Mouse (Mus musculus) midbrain, embryonic 15.5 days (tissue): ENCODE measurements around the gene Xrcc5. TPM values are rescaled to one million over a fixed set of nuclear protein-coding genes. Genes with fewer than 3 reads are reported as not detected.
A peak's percentile ranks its signal among the peaks of the same experiment; 100 is the strongest.

ENCODE experiments used
- ATAC-seq: fragments of 200-750 bp; cut with Nextera tagmentation; replicated peaks from 2 replicates; pipeline ENCODE4 v1.8.0; 2017; ENCODE audit warnings: moderate TSS enrichment
- H3K27ac ChIP-seq: fragments of 300-500 bp; sonication (generic); 2 replicates; pipeline ENCODE4 v1.5.1; 2015; ENCODE audit warnings: mild to moderate bottlenecking, inconsistent platforms
- H3K27me3 ChIP-seq: fragments of 300-500 bp; sonication (generic); replicated peaks from 2 replicates; pipeline ENCODE4 v1.6.1; 2015; ENCODE audit warnings: inconsistent platforms
- H3K36me3 ChIP-seq: fragments of 300-500 bp; sonication (generic); replicated peaks from 2 replicates; pipeline ENCODE4 v1.6.1; 2015; ENCODE audit warnings: inconsistent platforms
- H3K4me1 ChIP-seq: fragments of 300-500 bp; sonication (generic); 2 replicates; pipeline ENCODE4 v1.6.1; 2015; ENCODE audit warnings: inconsistent platforms
- H3K4me2 ChIP-seq: fragments of 300-500 bp; sonication (generic); 2 replicates; pipeline ENCODE4 v1.6.1; 2015; ENCODE audit warnings: inconsistent platforms, mild to moderate bottlenecking, moderate library complexity
- H3K4me3 ChIP-seq: fragments of 300-500 bp; sonication (generic); 2 replicates; pipeline ENCODE4 v1.5.1; 2015; ENCODE audit warnings: mild to moderate bottlenecking, inconsistent platforms
- H3K9ac ChIP-seq: fragments of 300-500 bp; sonication (generic); 2 replicates; pipeline ENCODE4 v1.6.1; 2015; ENCODE audit warnings: mild to moderate bottlenecking, inconsistent platforms
- H3K9me3 ChIP-seq: fragments of 300-500 bp; sonication (generic); 2 replicates; pipeline ENCODE4 v1.6.1; 2016; ENCODE audit warnings: inconsistent platforms
- WGBS: fragments of 180-500 bp; shearing (Covaris S2); methylation state at CpG from one replicate; pipeline ENCODE4 v1.1.7; 2015; ENCODE audit warnings: mixed read lengths; 5-methylcytosine and 5-hydroxymethylcytosine counted together
- polyA plus RNA-seq: library from polyadenylated mRNA; unstranded; fragments of >200 nt; fragmentation: Nextera tagmentation; extraction: Ambion mirVana; gene quantifications from 2 replicates; pipeline ENCODE4 v1.2.1, GENCODE M21; 2015

Gene Xrcc5
- polyA plus RNA-seq, 1 experiment from 2014 or later = 16.1 TPM

GRCm38 (mm10) chr1:72320759-72321158 is 13.5 kb downstream of the Xrcc5 start:
- H3K27me3 ChIP-seq = no peaks in the 10 kb centered on the region
- H3K4me3 ChIP-seq = no peak overlapping the region
- no peak for ATAC-seq
- no peak overlapping the region for H3K27ac ChIP-seq
- H3K4me1 ChIP-seq = no peaks in the 10 kb centered on the region
- WGBS = 94% methylated on average over 5 of the region's 5 CpGs
- no peaks in the 10 kb centered on the region for H3K36me3 ChIP-seq
- H3K9ac ChIP-seq = no peak overlapping the region
- H3K9me3 ChIP-seq = no peaks in the 10 kb centered on the region
- no peak overlapping the region for H3K4me2 ChIP-seq

- H3K27ac ChIP-seq = no peak overlapping the region
- H3K9ac ChIP-seq = no peak overlapping the region
- H3K4me2 ChIP-seq = no peak overlapping the region
- H3K9me3 ChIP-seq = no peaks in the 10 kb centered on the region
- no peak for ATAC-seq
- no peaks in the 10 kb centered on the region for H3K27me3 ChIP-seq
- 93% methylated on average over 4 of the region's 4 CpGs for WGBS
- no peaks in the 10 kb centered on the region for H3K36me3 ChIP-seq
- H3K4me1 ChIP-seq = no peaks in the 10 kb centered on the region
- H3K4me3 ChIP-seq = no peak overlapping the region
Observed at GRCm38 (mm10) chr1:72323248-72323647, 16.0 kb downstream of the Xrcc5 start.

GRCm38 (mm10) chr1:72326162-72326821 is 19.1 kb downstream of the Xrcc5 start:
- Histone ChIP-seq H3K27me3 (no peaks in the 10 kb centered on the region), H3K27ac (no peak overlapping the region), H3K4me2 (no peak overlapping the region), H3K36me3 (no peaks in the 10 kb centered on the region), H3K4me3 (no peak overlapping the region), H3K4me1 (no peaks in the 10 kb centered on the region), H3K9me3 (no peaks in the 10 kb centered on the region), H3K9ac (no peak overlapping the region)
- no peak for ATAC-seq
- WGBS = 95% methylated on average over 11 of the region's 11 CpGs

- no peaks in the 10 kb centered on the region for H3K27me3 ChIP-seq
- no peak overlapping the region for H3K4me3 ChIP-seq
- peaks cover 7% of the 10 kb centered on the region; the same call in 1 of the 2 replicates for H3K36me3 ChIP-seq
- 95% methylated on average over 11 of the region's 11 CpGs for WGBS
- no peaks in the 10 kb centered on the region for H3K9me3 ChIP-seq
- H3K27ac ChIP-seq = no peak overlapping the region
- no peak for ATAC-seq
- no peak overlapping the region for H3K4me2 ChIP-seq
- no peaks in the 10 kb centered on the region for H3K4me1 ChIP-seq
- no peak overlapping the region for H3K9ac ChIP-seq
Observed at GRCm38 (mm10) chr1:72334807-72335206, 27.6 kb downstream of the Xrcc5 start.

GRCm38 (mm10) chr1:72336780-72337179 is 29.6 kb downstream of the Xrcc5 start:
- Histone ChIP-seq H3K4me1 (no peaks in the 10 kb centered on the region), H3K4me3 (no peak overlapping the region), H3K27ac (no peak overlapping the region), H3K36me3 (peaks cover 7% of the 10 kb centered on the region; the same call in 1 of the 2 replicates), H3K27me3 (no peaks in the 10 kb centered on the region), H3K9ac (no peak overlapping the region), H3K9me3 (no peaks in the 10 kb centered on the region), H3K4me2 (no peak overlapping the region)
- no peak for ATAC-seq
- 94% methylated on average over 8 of the region's 8 CpGs for WGBS

GRCm38 (mm10) chr1:72338341-72338740 is 31.1 kb downstream of the Xrcc5 start:
- no peaks in the 10 kb centered on the region for H3K9me3 ChIP-seq
- H3K9ac ChIP-seq = no peak overlapping the region
- WGBS = 92% methylated on average over 5 of the region's 5 CpGs
- H3K27me3 ChIP-seq = no peaks in the 10 kb centered on the region
- no peak overlapping the region for H3K4me3 ChIP-seq
- no peak overlapping the region for H3K27ac ChIP-seq
- no peaks in the 10 kb centered on the region for H3K4me1 ChIP-seq
- H3K4me2 ChIP-seq = no peak overlapping the region
- no peak for ATAC-seq
- peaks cover 8% of the 10 kb centered on the region for H3K36me3 ChIP-seq

- H3K4me1 ChIP-seq = 0 out of 2 replicates have a peak, but pooled peaks cover 4% of the 10 kb centered on the region
- H3K27ac ChIP-seq = no peak overlapping the region
- ATAC-seq = no peak
- H3K4me3 ChIP-seq = no peak overlapping the region
- H3K9ac ChIP-seq = no peak overlapping the region
- WGBS = 66% methylated on average over 6 of the region's 6 CpGs
- 0 out of 2 replicates have a peak, but pooled peaks cover 3% of the 10 kb centered on the region for H3K36me3 ChIP-seq
- no peaks in the 10 kb centered on the region for H3K9me3 ChIP-seq
- no peak overlapping the region for H3K4me2 ChIP-seq
- no peaks in the 10 kb centered on the region for H3K27me3 ChIP-seq
Observed at GRCm38 (mm10) chr1:72347873-72348272, 40.7 kb downstream of the Xrcc5 start.

- WGBS = 97% methylated on average over 2 of the region's 2 CpGs
- no peaks in the 10 kb centered on the region for H3K36me3 ChIP-seq
- no peak overlapping the region for H3K9ac ChIP-seq
- no peak overlapping the region for H3K27ac ChIP-seq
- ATAC-seq = no peak
- H3K4me3 ChIP-seq = no peak overlapping the region
- H3K4me2 ChIP-seq = no peak overlapping the region
- H3K4me1 ChIP-seq = no peaks in the 10 kb centered on the region
- no peaks in the 10 kb centered on the region for H3K9me3 ChIP-seq
- H3K27me3 ChIP-seq = no peaks in the 10 kb centered on the region
Observed at GRCm38 (mm10) chr1:72354856-72355255, 47.6 kb downstream of the Xrcc5 start.

GRCm38 (mm10) chr1:72358216-72358615 is 51.0 kb downstream of the Xrcc5 start:
- Histone ChIP-seq H3K4me3 (no peak overlapping the region), H3K9me3 (no peaks in the 10 kb centered on the region), H3K4me2 (no peak overlapping the region), H3K4me1 (no peaks in the 10 kb centered on the region), H3K36me3 (no peaks in the 10 kb centered on the region), H3K27ac (no peak overlapping the region), H3K27me3 (no peaks in the 10 kb centered on the region), H3K9ac (no peak overlapping the region)
- WGBS = 93% methylated on average over 2 of the region's 2 CpGs
- ATAC-seq = no peak

GRCm38 (mm10) chr1:72359462-72359861 is 52.2 kb downstream of the Xrcc5 start:
- no peaks in the 10 kb centered on the region for H3K4me1 ChIP-seq
- WGBS = 87% methylated on average over 2 of the region's 2 CpGs

GRCm38 (mm10) chr1:72360809-72361208 is 53.6 kb downstream of the Xrcc5 start:
- Histone ChIP-seq H3K4me2 (no peak overlapping the region), H3K27me3 (no peaks in the 10 kb centered on the region), H3K9ac (no peak overlapping the region), H3K4me1 (no peaks in the 10 kb centered on the region), H3K4me3 (no peak overlapping the region), H3K9me3 (no peaks in the 10 kb centered on the region), H3K27ac (no peak overlapping the region), H3K36me3 (no peaks in the 10 kb centered on the region)
- WGBS = 91% methylated on average over 4 of the region's 4 CpGs
- ATAC-seq = no peak

More at GRCm38 (mm10) chr1:72359462-72359861, 52.2 kb downstream of the Xrcc5 start:
- no peak overlapping the region for H3K4me3 ChIP-seq
- H3K27me3 ChIP-seq = no peaks in the 10 kb centered on the region
- H3K4me2 ChIP-seq = no peak overlapping the region
- no peak for ATAC-seq
- no peaks in the 10 kb centered on the region for H3K36me3 ChIP-seq
- H3K27ac ChIP-seq = no peak overlapping the region
- H3K9ac ChIP-seq = no peak overlapping the region
- no peaks in the 10 kb centered on the region for H3K9me3 ChIP-seq

- ATAC-seq = no peak
- Histone ChIP-seq H3K4me3 (no peak overlapping the region), H3K4me2 (no peak overlapping the region), H3K4me1 (no peaks in the 10 kb centered on the region), H3K9ac (no peak overlapping the region), H3K27me3 (no peaks in the 10 kb centered on the region), H3K9me3 (no peaks in the 10 kb centered on the region), H3K27ac (no peak overlapping the region), H3K36me3 (no peaks in the 10 kb centered on the region)
- 86% methylated on average over 8 of the region's 8 CpGs for WGBS
Observed at GRCm38 (mm10) chr1:72364661-72365060, 57.4 kb downstream of the Xrcc5 start.

- no peaks in the 10 kb centered on the region for H3K36me3 ChIP-seq
- no peak overlapping the region for H3K27ac ChIP-seq
- no peaks in the 10 kb centered on the region for H3K9me3 ChIP-seq
- H3K4me1 ChIP-seq = no peaks in the 10 kb centered on the region
- H3K9ac ChIP-seq = no peak overlapping the region
- no peaks in the 10 kb centered on the region for H3K27me3 ChIP-seq
- 76% methylated on average over 1 of the region's 1 CpGs for WGBS
- ATAC-seq = peak; percentile 70
- no peak overlapping the region for H3K4me3 ChIP-seq
- H3K4me2 ChIP-seq = no peak overlapping the region
Observed at GRCm38 (mm10) chr1:72372512-72372911, 65.3 kb downstream of the Xrcc5 start.
